ENCODE assay signal across 8 mouse cellular contexts in genomic region chr13:112751454-112752308, GRCm38 (mm10). TPM values are rescaled to one million over a fixed set of nuclear protein-coding genes. Genes with fewer than 3 reads are reported as not detected.
DNase-seq lines count a peak whose midpoint lies in the region; ATAC-seq and TF ChIP-seq lines count a peak whose summit lies in the region.

No protein-coding gene starts in this region.

- no peaks in the 10 kb centered on the region for H3K9me3 ChIP-seq in G1E (replicated peaks)
- H3K9me3 ChIP-seq in forebrain, embryonic 16.5 days (ENCODE audit: control insufficient read depth, low read length) = no peaks in the 10 kb centered on the region
- H3K9me3 ChIP-seq in hindbrain, embryonic 10.5 days = no peaks in the 10 kb centered on the region
- no peaks in the 10 kb centered on the region for H3K9me3 ChIP-seq in limb, embryonic 13.5 days
- no peaks in the 10 kb centered on the region for H3K9me3 ChIP-seq in midbrain, embryonic 10.5 days (replicated peaks)
- no peaks in the 10 kb centered on the region for H3K9me3 ChIP-seq in stomach, embryonic 15.5 days

- peaks cover 81% of the 10 kb centered on the region for H3K4me1 ChIP-seq in G1E (ENCODE audit: insufficient read depth, low read depth, low read length)
- peaks cover 7% of the 10 kb centered on the region for H3K4me1 ChIP-seq in forebrain, embryonic 16.5 days (replicated peaks; ENCODE audit: control insufficient read depth, insufficient read depth, low read length)
- peaks cover 26% of the 10 kb centered on the region for H3K4me1 ChIP-seq in hindbrain, embryonic 10.5 days (replicated peaks)
- peaks cover 43% of the 10 kb centered on the region for H3K4me1 ChIP-seq in limb, embryonic 13.5 days
- H3K4me1 ChIP-seq in midbrain, embryonic 10.5 days = peaks cover 27% of the 10 kb centered on the region
- peaks cover 35% of the 10 kb centered on the region for H3K4me1 ChIP-seq in stomach, embryonic 15.5 days

- peak overlapping the region; percentile 38 for H3K4me2 ChIP-seq in forebrain, embryonic 16.5 days (ENCODE audit: low read length)
- H3K4me2 ChIP-seq in limb, embryonic 13.5 days (replicated peaks) = peak overlapping the region; percentile 48
- H3K4me2 ChIP-seq in stomach, embryonic 15.5 days = peak overlapping the region; percentile 39

- H3K9ac ChIP-seq in forebrain, embryonic 16.5 days (replicated peaks; ENCODE audit: low read depth, low read length) = no peak overlapping the region
- peak overlapping the region; percentile 35; the same call in 1 of the 2 replicates for H3K9ac ChIP-seq in limb, embryonic 13.5 days
- H3K9ac ChIP-seq in stomach, embryonic 15.5 days = no peak overlapping the region

- ATAC-seq in G1E (ENCODE audit: extremely low read depth, insufficient number of reproducible peaks, low FRiP score, poor library complexity, severe bottlenecking) = peak; percentile 38; the same call in 1 of the 2 replicates
- ATAC-seq in forebrain, embryonic 16.5 days = peak; percentile 82
- peak; percentile 70 for ATAC-seq in limb, embryonic 13.5 days (ENCODE audit: low FRiP score, low read depth)
- ATAC-seq in stomach, embryonic 15.5 days (ENCODE audit: insufficient read depth, low FRiP score, low read depth) = peak; percentile 51; the same call in 1 of the 2 replicates
- no peak for ATAC-seq in cerebellum, adult (ENCODE audit: insufficient number of reproducible peaks, low FRiP score, low TSS enrichment)

- peak; percentile 74 for DNase-seq in G1E (ENCODE audit: low spot score)
- peak; percentile 69 to 76 for DNase-seq in adrenal gland, postnatal 36 days
- DNase-seq in hindbrain, embryonic 10.5 days (ENCODE audit: low spot score) = peak; percentile 60
- peak; percentile 64 for DNase-seq in midbrain, embryonic 10.5 days (ENCODE audit: low spot score)

- H3K27me3 ChIP-seq in G1E (ENCODE audit: insufficient read depth, low read length) = peaks cover 3% of the 10 kb centered on the region; the same call in 1 of the 2 replicates
- no peaks in the 10 kb centered on the region for H3K27me3 ChIP-seq in forebrain, embryonic 16.5 days (replicated peaks; ENCODE audit: control insufficient read depth, insufficient read depth, low read length)
- H3K27me3 ChIP-seq in hindbrain, embryonic 10.5 days (ENCODE audit: insufficient read depth, poor library complexity, severe bottlenecking) = no peaks in the 10 kb centered on the region
- no peaks in the 10 kb centered on the region for H3K27me3 ChIP-seq in limb, embryonic 13.5 days
- H3K27me3 ChIP-seq in midbrain, embryonic 10.5 days (ENCODE audit: low read depth, poor library complexity, severe bottlenecking) = no peaks in the 10 kb centered on the region
- no peaks in the 10 kb centered on the region for H3K27me3 ChIP-seq in stomach, embryonic 15.5 days (replicated peaks)

- no peak overlapping the region for H3K27ac ChIP-seq in forebrain, embryonic 16.5 days (ENCODE audit: low read length)
- peak overlapping the region; percentile 70 for H3K27ac ChIP-seq in hindbrain, embryonic 10.5 days
- H3K27ac ChIP-seq in limb, embryonic 13.5 days = peak overlapping the region; percentile 83
- H3K27ac ChIP-seq in midbrain, embryonic 10.5 days (replicated peaks) = peak overlapping the region; percentile 67
- H3K27ac ChIP-seq in stomach, embryonic 15.5 days = peak overlapping the region; percentile 84

- H3K36me3 ChIP-seq in G1E (replicated peaks) = no peaks in the 10 kb centered on the region
- no peaks in the 10 kb centered on the region for H3K36me3 ChIP-seq in forebrain, embryonic 16.5 days (ENCODE audit: control insufficient read depth, insufficient read depth)
- H3K36me3 ChIP-seq in hindbrain, embryonic 10.5 days = no peaks in the 10 kb centered on the region
- H3K36me3 ChIP-seq in limb, embryonic 13.5 days = no peaks in the 10 kb centered on the region
- H3K36me3 ChIP-seq in midbrain, embryonic 10.5 days = no peaks in the 10 kb centered on the region
- no peaks in the 10 kb centered on the region for H3K36me3 ChIP-seq in stomach, embryonic 15.5 days

- 24% methylated on average over 18 of the region's 18 CpGs for WGBS in forebrain, embryonic 16.5 days
- 41% methylated on average over 18 of the region's 18 CpGs for WGBS in hindbrain, embryonic 10.5 days
- WGBS in limb, embryonic 13.5 days = 29% methylated on average over 18 of the region's 18 CpGs
- 41% methylated on average over 18 of the region's 18 CpGs for WGBS in midbrain, embryonic 10.5 days
- 18% methylated on average over 18 of the region's 18 CpGs for WGBS in stomach, embryonic 15.5 days

- TF ChIP-seq CTCF in G1E (IDR thresholded peaks at IDR 0.05; ENCODE audit: low read depth, low read length) = no peak

- H3K4me3 ChIP-seq in G1E (ENCODE audit: low read depth, low read length) = peak overlapping the region; percentile 40; the same call in 1 of the 2 replicates
- no peak overlapping the region for H3K4me3 ChIP-seq in forebrain, embryonic 16.5 days (replicated peaks; ENCODE audit: low read length)
- no peak overlapping the region for H3K4me3 ChIP-seq in hindbrain, embryonic 10.5 days
- H3K4me3 ChIP-seq in limb, embryonic 13.5 days = no peak overlapping the region; the same call in 1 of the 2 replicates
- H3K4me3 ChIP-seq in midbrain, embryonic 10.5 days = 0 out of 2 replicates have a peak overlapping the region, but pooled peaks have one; percentile 7
- H3K4me3 ChIP-seq in stomach, embryonic 15.5 days (replicated peaks) = no peak overlapping the region

RNA-seq across cellular contexts. Expression of gene Plpp1, which starts 48.9 kb away (rescaled TPM):
- total RNA-seq in G1E (2014; fragmentation: Nextera tagmentation) (12.3 and 19.4 TPM in 2 replicates), G1E (2017) (1.5 and 2.1 TPM in 2 replicates)
- polyA plus RNA-seq in G1E (2012) = 3.4 and 3.5 TPM in 2 replicates
- 100 to 1,000 TPM; 253 to 287 TPM for total RNA-seq in adrenal gland, postnatal 36 days (2021)
- 44.7 and 49.2 TPM in 2 replicates for polyA plus RNA-seq in forebrain, embryonic 16.5 days (2015; fragmentation: Nextera tagmentation; extraction: Ambion mirVana)
- polyA plus RNA-seq in hindbrain, embryonic 10.5 days (2016; fragmentation: Nextera tagmentation; extraction: Ambion mirVana) = 22.6 and 25.5 TPM in 2 replicates
- 53.8 and 55.0 TPM in 2 replicates for polyA plus RNA-seq in limb, embryonic 13.5 days (2015; fragmentation: Nextera tagmentation; extraction: Ambion mirVana)
- polyA plus RNA-seq in midbrain, embryonic 10.5 days (2016; fragmentation: Nextera tagmentation; extraction: Ambion mirVana) = 22.3 and 22.6 TPM in 2 replicates
- 94.1 and 102 TPM in 2 replicates for polyA plus RNA-seq in stomach, embryonic 15.5 days (2015; fragmentation: Nextera tagmentation; extraction: Ambion mirVana)

Comparison
In these comparisons a context has a peak if more than half of its experiments do, and no peak if none do; other contexts are left out.
1. H3K4me3 ChIP-seq: peak in G1E (single experiment) and midbrain, embryonic 10.5 days (single experiment); none in forebrain, embryonic 16.5 days (single experiment), hindbrain, embryonic 10.5 days (single experiment), limb, embryonic 13.5 days (single experiment) and stomach, embryonic 15.5 days (single experiment).
2. Peak in every context shown above with its lines, with median percentiles within 50 percentile points of each other: DNase-seq and H3K4me2 ChIP-seq.